Mouse (Mus musculus): ENCODE measurements around the gene Gfra4. TPM values are rescaled to one million over a fixed set of nuclear protein-coding genes. Genes with fewer than 3 reads are reported as not detected.

Gene Gfra4
- polyA plus RNA-seq, 1 experiment: 17.0 TPM

- Histone ChIP-seq H3K36me3 (ENCODE audit: control insufficient read depth, insufficient read depth, low read length) (no peaks in the 10 kb centered on the region), H3K27me3 (ENCODE audit: control insufficient read depth, insufficient read depth, low read length) (no peaks in the 10 kb centered on the region), H3K4me3 (ENCODE audit: low read depth, low read length) (no peak overlapping the region), H3K27ac (ENCODE audit: insufficient read depth, low read depth, low read length) (no peak overlapping the region), H3K4me1 (ENCODE audit: control insufficient read depth, insufficient read depth, insufficient read length, low read length) (no peaks in the 10 kb centered on the region)
- TF ChIP-seq CTCF (IDR thresholded peaks at IDR 0.05; ENCODE audit: extremely low read depth, insufficient read length, insufficient replicate concordance, low read depth, low read length) (no peak), POLR2A (IDR thresholded peaks at IDR 0.05; ENCODE audit: low read depth, low read length) (no peak)
- 82% methylated on average over 10 of the region's 10 CpGs for WGBS
Observed at GRCm38 (mm10) chr2:131072536-131072935, 29.6 kb upstream of the Gfra4 start.

GRCm38 (mm10) chr2:131067481-131067880, 24.6 kb upstream of the Gfra4 start:
- TF ChIP-seq CTCF (IDR thresholded peaks at IDR 0.05; ENCODE audit: extremely low read depth, insufficient read length, insufficient replicate concordance, low read depth, low read length): no peak
- no peak for TF ChIP-seq POLR2A (IDR thresholded peaks at IDR 0.05; ENCODE audit: low read depth, low read length)
- 46% methylated on average over 6 of the region's 6 CpGs for WGBS

DNA sequence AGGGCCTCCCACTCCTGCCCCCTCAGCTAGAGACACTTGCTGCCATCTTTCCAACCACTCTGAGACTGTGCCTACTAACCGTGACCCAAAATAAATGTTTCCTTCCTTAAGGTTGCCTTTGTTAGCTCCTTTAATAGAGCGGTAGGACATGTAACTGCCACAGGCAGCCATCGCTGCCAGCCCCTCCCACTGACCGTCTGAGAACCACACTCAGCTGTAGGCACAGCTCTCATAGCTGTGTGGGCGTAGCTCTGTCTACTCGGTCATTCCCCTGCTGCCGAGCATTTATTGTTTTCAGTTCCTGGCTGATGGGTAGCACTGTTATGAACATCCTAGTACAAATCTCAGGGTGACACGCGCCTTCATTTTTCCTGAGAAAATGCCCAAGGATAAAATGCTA, 23.5 kb upstream of the Gfra4 start:
- no peaks in the 10 kb centered on the region for H3K4me1 ChIP-seq (ENCODE audit: control insufficient read depth, insufficient read depth, insufficient read length, low read length)
- TF ChIP-seq POLR2A (IDR thresholded peaks at IDR 0.05; ENCODE audit: low read depth, low read length): no peak
- TF ChIP-seq CTCF (IDR thresholded peaks at IDR 0.05; ENCODE audit: extremely low read depth, insufficient read length, insufficient replicate concordance, low read depth, low read length): no peak
- 52% methylated on average over 9 of the region's 9 CpGs for WGBS
- H3K27me3 ChIP-seq (ENCODE audit: control insufficient read depth, insufficient read depth, low read length): peaks cover 6% of the 10 kb centered on the region
- no peaks in the 10 kb centered on the region for H3K36me3 ChIP-seq (ENCODE audit: control insufficient read depth, insufficient read depth, low read length)
- no peak overlapping the region for H3K27ac ChIP-seq (ENCODE audit: insufficient read depth, low read depth, low read length)
- no peak overlapping the region for H3K4me3 ChIP-seq (ENCODE audit: low read depth, low read length)

More at GRCm38 (mm10) chr2:131067481-131067880, 24.6 kb upstream of the Gfra4 start:
- Histone ChIP-seq H3K27me3 (ENCODE audit: control insufficient read depth, insufficient read depth, low read length) (peaks cover 6% of the 10 kb centered on the region; the same call in 1 of the 2 replicates), H3K36me3 (ENCODE audit: control insufficient read depth, insufficient read depth, low read length) (no peaks in the 10 kb centered on the region), H3K4me1 (ENCODE audit: control insufficient read depth, insufficient read depth, insufficient read length, low read length) (no peaks in the 10 kb centered on the region), H3K27ac (ENCODE audit: insufficient read depth, low read depth, low read length) (no peak overlapping the region), H3K4me3 (ENCODE audit: low read depth, low read length) (no peak overlapping the region)

DNA sequence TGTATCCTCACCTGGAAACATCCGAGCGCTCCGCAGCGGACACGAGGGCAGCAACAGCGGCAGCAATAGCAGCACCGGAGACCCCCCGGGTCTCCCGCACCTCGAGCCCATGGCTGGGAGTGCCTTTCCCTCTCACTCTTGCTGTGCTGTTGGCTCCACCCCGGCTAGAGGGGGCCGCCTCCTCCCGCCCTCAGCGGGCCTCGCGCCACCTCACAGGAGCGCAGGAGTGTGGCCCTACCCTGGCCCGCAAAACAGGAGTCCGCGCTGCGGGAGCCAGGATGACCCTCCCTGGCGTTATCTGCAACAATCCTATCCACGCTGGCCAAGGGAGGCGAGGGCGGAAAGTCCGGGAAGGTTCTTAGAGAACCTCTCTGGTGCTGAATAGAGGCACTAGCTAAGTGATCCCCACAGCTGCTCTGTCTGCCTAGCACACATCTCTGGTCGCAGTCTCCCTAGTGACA, 20.5 kb upstream of the Gfra4 start, which contains the start of gene Adam33:
Gene Adam33, minus strand, starts transcription at position 411 of the 461 bp plus-strand sequence.
- no peaks in the 10 kb centered on the region for H3K4me1 ChIP-seq (ENCODE audit: control insufficient read depth, insufficient read depth, insufficient read length, low read length)
- no peak for TF ChIP-seq POLR2A (IDR thresholded peaks at IDR 0.05; ENCODE audit: low read depth, low read length)
- no peak for TF ChIP-seq CTCF (IDR thresholded peaks at IDR 0.05; ENCODE audit: extremely low read depth, insufficient read length, insufficient replicate concordance, low read depth, low read length)
- H3K27ac ChIP-seq (ENCODE audit: insufficient read depth, low read depth, low read length): peak within 1 kb of the TSS; percentile 17; the same call in 1 of the 2 replicates
- peaks cover 6% of the 10 kb centered on the region for H3K27me3 ChIP-seq (ENCODE audit: control insufficient read depth, insufficient read depth, low read length)
- WGBS: 3% methylated on average over 27 of the region's 27 CpGs
- H3K36me3 ChIP-seq (ENCODE audit: control insufficient read depth, insufficient read depth, low read length): no peaks in the 10 kb centered on the region
- peak within 1 kb of the TSS; percentile 30 for H3K4me3 ChIP-seq (ENCODE audit: low read depth, low read length)

- TF ChIP-seq CTCF (IDR thresholded peaks at IDR 0.05; ENCODE audit: extremely low read depth, insufficient read length, insufficient replicate concordance, low read depth, low read length): no peak
- WGBS: 50% methylated on average over 5 of the region's 5 CpGs
- H3K4me1 ChIP-seq (ENCODE audit: control insufficient read depth, insufficient read depth, insufficient read length, low read length): no peaks in the 10 kb centered on the region
- H3K27ac ChIP-seq (ENCODE audit: insufficient read depth, low read depth, low read length): no peak overlapping the region
- peaks cover 6% of the 10 kb centered on the region for H3K27me3 ChIP-seq (ENCODE audit: control insufficient read depth, insufficient read depth, low read length)
- no peaks in the 10 kb centered on the region for H3K36me3 ChIP-seq (ENCODE audit: control insufficient read depth, insufficient read depth, low read length)
- no peak overlapping the region for H3K4me3 ChIP-seq (ENCODE audit: low read depth, low read length)
Observed at GRCm38 (mm10) chr2:131061607-131062006, 18.7 kb upstream of the Gfra4 start.

DNA sequence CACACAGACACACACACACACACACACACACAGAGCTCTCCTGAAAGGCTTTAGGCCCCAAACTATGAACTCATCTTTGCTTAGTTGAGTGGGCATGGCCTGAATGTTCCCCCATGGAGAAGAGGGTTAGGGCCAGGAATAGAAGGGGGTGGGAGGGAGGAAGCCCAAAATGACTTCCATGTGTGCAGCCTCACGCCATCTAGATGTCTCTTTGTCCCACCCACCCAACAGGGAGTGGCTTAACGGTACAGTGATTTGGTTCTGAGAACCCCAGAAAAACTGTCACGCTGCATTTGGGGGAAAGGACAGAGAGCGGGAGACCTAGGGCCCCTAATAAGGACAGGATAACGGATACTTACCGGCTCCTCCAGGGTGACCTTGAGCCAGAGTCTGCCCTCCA, 17.9 kb upstream of the Gfra4 start:
- TF ChIP-seq CTCF (IDR thresholded peaks at IDR 0.05; ENCODE audit: extremely low read depth, insufficient read length, insufficient replicate concordance, low read depth, low read length): no peak
- TF ChIP-seq POLR2A (IDR thresholded peaks at IDR 0.05; ENCODE audit: low read depth, low read length): no peak
- Histone ChIP-seq H3K27me3 (ENCODE audit: control insufficient read depth, insufficient read depth, low read length) (peaks cover 9% of the 10 kb centered on the region), H3K36me3 (ENCODE audit: control insufficient read depth, insufficient read depth, low read length) (no peaks in the 10 kb centered on the region), H3K4me3 (ENCODE audit: low read depth, low read length) (no peak overlapping the region), H3K27ac (ENCODE audit: insufficient read depth, low read depth, low read length) (no peak overlapping the region), H3K4me1 (ENCODE audit: control insufficient read depth, insufficient read depth, insufficient read length, low read length) (no peaks in the 10 kb centered on the region; the same call in 1 of the 2 replicates)
- 64% methylated on average over 6 of the region's 6 CpGs for WGBS

GRCm38 (mm10) chr2:131059781-131060540, 17.1 kb upstream of the Gfra4 start:
- 77% methylated on average over 9 of the region's 9 CpGs for WGBS
- no peak overlapping the region for H3K4me3 ChIP-seq (ENCODE audit: low read depth, low read length)
- peaks cover 12% of the 10 kb centered on the region for H3K27me3 ChIP-seq (ENCODE audit: control insufficient read depth, insufficient read depth, low read length)
- no peak overlapping the region for H3K27ac ChIP-seq (ENCODE audit: insufficient read depth, low read depth, low read length)
- H3K36me3 ChIP-seq (ENCODE audit: control insufficient read depth, insufficient read depth, low read length): no peaks in the 10 kb centered on the region
- no peak for TF ChIP-seq POLR2A (IDR thresholded peaks at IDR 0.05; ENCODE audit: low read depth, low read length)
- TF ChIP-seq CTCF (IDR thresholded peaks at IDR 0.05; ENCODE audit: extremely low read depth, insufficient read length, insufficient replicate concordance, low read depth, low read length): no peak
- H3K4me1 ChIP-seq (ENCODE audit: control insufficient read depth, insufficient read depth, insufficient read length, low read length): no peaks in the 10 kb centered on the region; the same call in 1 of the 2 replicates

Measured in small intestine, adult 2 months (tissue).